Mouse (Mus musculus): ENCODE measurements around the gene Cops4.

DNA sequence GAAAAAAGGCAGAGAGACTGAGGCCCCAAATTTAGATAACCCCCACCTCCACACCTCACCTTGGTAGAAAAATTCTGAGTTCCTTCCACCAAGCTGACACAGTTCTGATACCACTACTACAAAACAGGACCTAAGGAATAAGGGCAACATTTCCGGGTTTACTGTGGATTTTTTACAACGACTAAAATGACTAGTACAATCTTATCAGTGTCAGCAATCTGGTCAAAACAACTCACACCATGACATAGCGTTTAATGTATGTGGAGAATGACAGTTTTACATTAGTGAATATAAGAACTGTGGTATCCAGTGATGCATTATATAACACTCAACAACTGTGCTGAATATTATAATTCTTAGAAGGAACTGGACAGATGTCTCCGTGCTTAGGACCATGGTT, 16.8 kb upstream of the Cops4 start:
- TF ChIP-seq GATA1 (IDR thresholded peaks at IDR 0.05; ENCODE audit: borderline replicate concordance, low read length) (no peak; the same call in 2 of the 3 replicates), FLI1 (IDR thresholded peaks at IDR 0.05; ENCODE audit: low read length) (no peak)

Data from megakaryocyte, embryonic 14.5 days (primary cell).